Mouse (Mus musculus) Patski (cell line): ENCODE results near the gene Zfp61. TPM values are rescaled to one million over a fixed set of nuclear protein-coding genes. Genes with fewer than 3 reads are reported as not detected.

Experiments
- ATAC-seq: fragments of 100-300 bp; one replicate; pipeline ENCODE4 v1.8.0; 2021
- CTCF ChIA-PET: fragments of 350-600 bp; sonication (Branson Sonifier 250); formaldehyde crosslinking; loops from one replicate; lab custom pipeline; 2022; ENCODE audit warnings: inconsistent platforms; lab: Charles Lee
- POLR2A ChIA-PET: fragments of 350-600 bp; sonication (Branson Sonifier 250); formaldehyde crosslinking; loops from one replicate; lab custom pipeline; 2022; ENCODE audit warnings: antibody characterized with exemption, inconsistent platforms; lab: Charles Lee
- DNase-seq: peaks from one replicate; pipeline ENCODE4 v3.0.0-alpha.2; 2011; ENCODE audit warnings: low read depth, low spot score
- H3K27me3 ChIP-seq: fragments of 371-371 bp; one replicate; pipeline ENCODE4 v1.5.1; 2021
- CTCF ChIP-seq: fragments of 100-300 bp; IDR thresholded peaks from one replicate; pipeline ENCODE4 v1.5.1; 2021
- in situ Hi-C: fragments of 300-500 bp; cut with MboI; formaldehyde crosslinking; loops from 3 replicates; pipeline ENCODE4 v1.11.1; 2018; ENCODE audit warnings: low pct_unique_long_range_greater_than_20kb, mixed read lengths
- polyA plus RNA-seq: library from polyadenylated mRNA; unstranded; gene quantifications from one replicate; pipeline ENCODE4 v1.2.3, GENCODE M21; 2021

Zfp61 gene
- polyA plus RNA-seq, 1 experiment from 2014 or later = 14.0 TPM

DNA sequence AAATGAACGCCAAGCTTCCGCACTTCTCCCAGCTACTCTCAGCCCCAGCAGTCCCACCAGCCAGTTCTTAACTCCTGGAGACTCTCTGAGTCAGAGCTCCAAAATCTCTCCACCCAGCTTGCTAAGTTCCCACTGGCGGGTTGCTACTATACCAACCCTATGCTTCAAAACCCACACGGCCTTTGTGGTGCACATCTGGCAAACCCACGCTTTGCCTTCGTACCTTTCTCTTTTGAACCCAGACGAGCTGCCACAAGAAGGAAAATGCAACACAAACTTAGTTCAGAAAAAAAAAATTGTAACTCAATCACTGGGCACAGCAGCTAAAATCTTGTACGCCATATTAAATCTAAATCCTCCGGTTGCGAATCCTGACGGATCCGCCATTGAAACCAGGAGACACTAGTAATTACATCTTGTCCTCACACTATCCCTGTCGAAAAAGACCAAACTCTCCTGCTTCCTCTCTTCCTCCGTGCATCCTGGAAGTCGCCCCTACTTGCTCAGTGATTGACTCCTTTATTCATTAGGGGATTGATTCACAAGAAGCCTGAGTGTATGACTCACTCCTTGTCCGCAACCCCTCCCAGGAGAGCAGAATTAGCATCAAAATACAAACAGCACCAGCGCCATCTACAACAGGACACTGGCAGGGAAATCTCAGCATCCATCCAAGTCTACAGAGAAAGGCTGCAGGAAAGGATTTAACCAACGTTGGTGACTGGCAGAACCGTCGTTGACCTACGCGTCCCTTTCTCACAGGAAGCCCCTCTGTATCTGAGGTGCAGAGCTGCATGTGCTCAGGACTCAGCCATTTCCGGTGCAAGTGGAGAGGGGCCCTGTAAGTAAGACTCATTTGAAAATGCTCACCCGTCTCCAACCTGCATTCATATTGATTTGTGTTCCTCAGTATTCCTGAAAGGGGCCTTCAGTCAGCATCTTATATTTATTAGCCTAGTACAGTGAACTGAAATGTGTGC, 32.6 kb downstream of the Zfp61 start:
- H3K27me3 ChIP-seq = no peaks in the 10 kb centered on the region
- DNase-seq (no peak), ATAC-seq (no peak)
- TF ChIP-seq CTCF = no peak
- in situ Hi-C loops = no loop called here
- ChIA-PET CTCF (interaction anchor here (0.9 to 1.1 kb wide), 2 partner anchors 13 to 19 kb away, joined by 3 read pairs; no protein-coding TSS in a partner anchor), POLR2A (no interaction called here)

GRCm38 (mm10) chr7:24260000-24260312, 41.1 kb downstream of the Zfp61 start:
- CTCF ChIA-PET = no interaction called here
- TF ChIP-seq CTCF = no peak
- no peaks in the 10 kb centered on the region for H3K27me3 ChIP-seq
- ATAC-seq = no peak
- in situ Hi-C loops = no loop called here
- POLR2A ChIA-PET = interaction anchor here (0.7 kb wide), 1 partner anchor 52 kb away, joined by 3 read pairs; no protein-coding TSS in a partner anchor
- no peak for DNase-seq

DNA sequence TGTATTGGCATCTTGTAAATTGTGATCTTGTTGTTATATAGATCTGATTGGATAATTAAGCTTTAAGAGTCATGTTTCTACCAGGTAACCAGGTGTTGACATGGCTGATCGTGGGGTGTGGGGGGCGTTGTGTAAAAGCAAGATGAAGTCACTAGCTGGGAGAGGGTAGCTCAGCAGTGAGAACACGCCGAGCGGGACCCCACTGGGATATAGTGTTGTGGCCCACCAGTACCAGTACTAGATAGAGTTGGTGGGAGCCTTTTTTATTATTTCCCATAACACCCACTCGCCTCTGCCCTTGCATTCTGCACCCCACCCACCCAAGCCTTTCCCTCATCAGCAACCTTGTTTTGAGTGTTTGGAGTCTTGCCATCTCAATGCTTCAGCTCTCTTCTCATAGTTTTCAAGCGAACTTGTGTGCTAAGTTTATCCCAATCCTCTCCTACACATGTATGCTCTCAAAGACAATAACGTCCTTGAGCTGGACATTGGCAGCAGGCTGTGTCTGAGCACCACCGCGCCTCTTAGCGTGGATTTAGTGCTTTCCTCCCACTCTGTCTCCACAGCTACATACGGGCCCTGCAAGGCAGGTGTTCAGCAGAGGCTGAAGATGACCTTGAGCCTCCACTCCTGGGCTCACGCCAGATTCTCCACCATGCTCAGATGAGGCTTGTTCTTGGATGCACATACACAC, 41.6 kb downstream of the Zfp61 start:
- ChIA-PET POLR2A (interaction anchor here (0.7 kb wide), 1 partner anchor 51 kb away, joined by 3 read pairs; no protein-coding TSS in a partner anchor), CTCF (no interaction called here)
- no peaks in the 10 kb centered on the region for H3K27me3 ChIP-seq
- DNase-seq (no peak), ATAC-seq (no peak)
- in situ Hi-C loops = no loop called here
- TF ChIP-seq CTCF = no peak

DNA sequence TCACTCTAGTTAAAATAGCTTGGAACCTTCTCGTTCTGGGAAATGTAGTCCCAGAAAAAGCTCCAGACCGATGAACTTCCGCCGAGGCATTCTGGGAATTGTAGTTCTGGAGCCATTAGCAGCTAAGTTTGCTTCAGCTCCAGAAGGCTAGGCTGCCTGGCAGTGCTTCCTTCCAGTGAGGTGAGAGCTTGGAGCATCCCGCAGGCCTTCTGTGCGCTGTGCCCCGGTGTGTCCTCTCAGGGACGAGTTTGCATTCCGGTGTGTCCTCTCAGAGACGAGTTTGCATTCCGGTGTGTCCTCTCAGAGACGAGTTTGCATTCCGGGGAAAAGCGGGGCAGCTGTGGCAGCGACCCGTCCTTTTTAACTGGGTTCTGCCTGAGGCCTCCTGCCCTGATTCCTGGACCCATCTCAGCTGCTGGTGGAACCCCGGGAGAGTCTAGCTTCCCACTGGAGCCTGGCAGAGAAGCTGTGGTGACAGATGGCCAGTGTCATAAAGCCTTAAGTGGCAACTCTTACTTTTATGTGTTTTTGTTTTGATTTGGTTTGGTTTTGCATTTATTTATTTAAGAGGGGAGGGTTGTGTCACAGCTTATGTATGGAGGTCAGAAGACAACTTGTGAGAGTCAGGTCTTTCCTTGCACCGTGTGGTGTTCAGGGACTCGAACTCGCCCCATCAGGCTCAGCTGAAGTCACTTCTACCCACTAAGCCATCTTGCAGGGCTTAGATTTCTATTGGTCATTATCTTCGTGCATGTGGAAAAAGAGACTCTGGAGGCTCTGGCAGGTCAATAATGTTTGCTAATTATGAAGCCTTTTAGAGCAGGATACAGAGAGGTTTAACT, 46.2 kb downstream of the Zfp61 start, which contains the start of gene Zfp108:
Gene Zfp108, plus strand, starts transcription at position 162 of the 842 bp plus-strand sequence.
- in situ Hi-C loops = no loop called here
- ChIA-PET CTCF (interaction anchor here (0.6 to 1.6 kb wide), 8 partner anchors 9 to 33 kb away, joined by 3 to 5 read pairs (median 3); partner anchors contain the start of gene Zfp93), POLR2A (interaction anchor here (0.6 to 0.7 kb wide), 2 partner anchors 15 to 48 kb away, joined by 3 read pairs; no protein-coding TSS in a partner anchor)
- ATAC-seq (peak; percentile 95), DNase-seq (peak; percentile 34)
- no peak for TF ChIP-seq CTCF
- H3K27me3 ChIP-seq = no peaks in the 10 kb centered on the region

- TF ChIP-seq CTCF = no peak
- DNase-seq = no peak
- CTCF ChIA-PET = interaction anchor here (0.9 to 1.6 kb wide), 6 partner anchors 13 to 34 kb away, joined by 3 to 5 read pairs (median 3); partner anchors contain the start of gene Zfp93
- in situ Hi-C loops = no loop called here
- POLR2A ChIA-PET = interaction anchor here (0.7 kb wide), 1 partner anchor 16 kb away, joined by 3 read pairs; no protein-coding TSS in a partner anchor
- H3K27me3 ChIP-seq = no peaks in the 10 kb centered on the region
- peak; percentile 6 for ATAC-seq
Observed at GRCm38 (mm10) chr7:24253779-24254615, 47.0 kb downstream of the Zfp61 start.

Other genes with a start within 250 kb of the Zfp61 start
- 0.01 TPM for gene Vmn1r183, start 248.0 kb downstream of the Zfp61 start, polyA plus RNA-seq
- 16.2 TPM for gene Zfp180, start 219.3 kb downstream of the Zfp61 start, polyA plus RNA-seq
- gene Zfp112, start 188.9 kb downstream of the Zfp61 start, polyA plus RNA-seq = 2.4 TPM
- 7.5 TPM for gene Zfp235, start 167.1 kb downstream of the Zfp61 start, polyA plus RNA-seq
- 0.10 TPM for gene Zfp114, start 126.2 kb downstream of the Zfp61 start, polyA plus RNA-seq
- 8.1 TPM for gene Zfp111, start 89.8 kb downstream of the Zfp61 start, polyA plus RNA-seq
- 4.2 TPM for gene Zfp109, start 63.7 kb downstream of the Zfp61 start, polyA plus RNA-seq
- 4.6 TPM for gene Zfp108, start 46.4 kb downstream of the Zfp61 start, polyA plus RNA-seq
- 12.5 TPM for gene Zfp93, start 30.8 kb downstream of the Zfp61 start, polyA plus RNA-seq
- 8.8 TPM for gene Zfp94, start 15.4 kb upstream of the Zfp61 start, polyA plus RNA-seq
- gene Tescl, start 32.7 kb upstream of the Zfp61 start, polyA plus RNA-seq = not detected
- not detected for gene Lypd5, start 48.0 kb upstream of the Zfp61 start, polyA plus RNA-seq
- not detected for gene Kcnn4, start 69.0 kb upstream of the Zfp61 start, polyA plus RNA-seq
- gene Smg9, start 98.4 kb upstream of the Zfp61 start, polyA plus RNA-seq = 26.6 TPM
- not detected for gene Irgc1, start 151.1 kb upstream of the Zfp61 start, polyA plus RNA-seq
- gene Plaur, start 161.3 kb upstream of the Zfp61 start, polyA plus RNA-seq = 87.9 TPM
- 44.1 TPM for gene Cadm4, start 180.8 kb upstream of the Zfp61 start, polyA plus RNA-seq
- 32.4 TPM for gene Zfp428, start 205.8 kb upstream of the Zfp61 start, polyA plus RNA-seq
- 0.21 TPM for gene AC161166.1, start 211.2 kb upstream of the Zfp61 start, polyA plus RNA-seq
- 28.8 TPM for gene Irgq, start 229.5 kb upstream of the Zfp61 start, polyA plus RNA-seq
- 0.26 TPM for gene Pinlyp, start 244.9 kb upstream of the Zfp61 start, polyA plus RNA-seq
- 60.3 TPM for gene Xrcc1, start 245.1 kb upstream of the Zfp61 start, polyA plus RNA-seq